Mouse (Mus musculus) E14TG2a.4 (cell line): ENCODE results near the gene Sergef.

Experiments
- CTCF ChIP-seq: conservative IDR thresholded peaks from 2 replicates; pipeline ENCODE4 v1.5.1; 2014; ENCODE audit warnings: low read length
- POU5F1 ChIP-seq: IDR thresholded peaks from 2 replicates; pipeline ENCODE4 v1.6.1; 2014; ENCODE audit warnings: low read length, borderline replicate concordance

DNA sequence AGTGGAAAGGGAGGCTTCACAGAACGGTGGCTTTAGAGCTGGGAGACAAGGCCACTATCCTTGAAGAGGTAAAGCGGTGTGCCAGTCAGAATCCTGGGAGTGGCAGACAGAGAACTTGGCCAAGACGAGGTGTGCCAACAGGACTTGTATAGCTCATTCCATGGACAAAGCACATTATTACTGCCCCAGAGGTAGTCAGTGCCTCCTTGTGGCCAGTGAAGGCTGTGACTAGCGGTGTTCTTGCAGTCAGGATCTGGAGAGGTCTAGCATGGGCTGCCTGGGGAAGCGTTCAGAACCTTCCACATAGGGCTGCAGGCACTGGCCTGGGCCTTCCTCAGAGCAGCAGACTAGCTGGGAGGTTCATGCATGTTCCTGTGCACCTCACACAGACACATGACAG is 203.8 kb downstream of the Sergef start:
- peak; percentile 17 for TF ChIP-seq CTCF
- TF ChIP-seq POU5F1: no peak
